Mouse (Mus musculus): ENCODE results near the gene Oas1d. TPM values are rescaled to one million over a fixed set of nuclear protein-coding genes. Genes with fewer than 3 reads are reported as not detected.
"Not testable (repeated sequence)": the region's sequence is repeated elsewhere in the genome, so short reads cannot be mapped to it uniquely, and the experiment has no call there.

Gene Oas1d
- polyA plus RNA-seq, 1 experiment from 2014 or later = not detected

- no peaks in the 10 kb centered on the region for H3K27me3 ChIP-seq
- no peak overlapping the region for H3K4me3 ChIP-seq
- no peak for ATAC-seq (ENCODE audit: low FRiP score, low read depth)
- H3K36me3 ChIP-seq = no peaks in the 10 kb centered on the region
- no peak overlapping the region for H3K27ac ChIP-seq
- no peaks in the 10 kb centered on the region for H3K4me1 ChIP-seq
- 56% methylated on average over 7 of the region's 7 CpGs for WGBS
- H3K9ac ChIP-seq = no peak overlapping the region
- H3K9me3 ChIP-seq = no peaks in the 10 kb centered on the region
- no peak overlapping the region for H3K4me2 ChIP-seq (replicated peaks)
These were observed 6.0 kb upstream of the Oas1d start for GRCm38 (mm10) chr5:120908196-120908920.

DNA sequence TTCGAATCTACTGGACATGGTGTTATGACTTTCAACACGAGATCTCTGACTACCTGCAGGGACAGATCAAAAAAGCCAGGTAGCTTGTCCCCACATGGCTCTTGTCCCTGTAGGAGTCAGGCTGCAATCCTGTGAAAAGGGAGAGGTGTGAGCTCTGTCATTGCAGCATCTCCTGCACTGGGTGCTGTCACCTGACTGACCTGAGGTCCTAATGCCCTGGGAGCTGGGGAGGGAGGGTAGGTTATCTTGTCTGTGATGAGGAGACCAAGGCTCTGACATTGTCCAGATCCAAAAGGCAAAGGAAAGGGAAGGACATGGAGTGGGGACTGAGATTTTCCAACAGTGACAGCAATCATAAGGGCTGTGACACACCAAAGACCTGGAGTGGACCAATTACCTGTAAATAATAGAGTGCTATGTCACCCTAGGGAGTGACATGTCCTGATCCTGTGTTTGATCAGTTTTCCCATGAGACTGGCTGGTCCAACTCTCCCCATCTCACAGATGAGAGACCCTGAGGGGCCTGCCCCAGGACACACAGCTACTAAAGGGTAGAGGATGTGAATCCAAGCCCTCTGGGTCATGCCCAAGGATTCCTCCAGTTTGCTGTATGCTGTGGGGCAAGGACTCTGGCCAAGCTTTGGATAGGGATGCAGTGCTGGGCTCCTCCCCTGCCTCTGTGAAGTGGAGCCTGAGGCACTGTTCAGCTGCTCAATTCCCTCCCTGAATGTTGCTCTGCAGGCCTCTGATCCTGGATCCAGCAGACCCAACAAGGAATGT, 5.0 kb downstream of the Oas1d start:
- not testable (repeated sequence) for H3K4me3 ChIP-seq; ATAC-seq (ENCODE audit: low FRiP score, low read depth); H3K27me3 ChIP-seq; H3K4me2 ChIP-seq (replicated peaks); H3K36me3 ChIP-seq; H3K4me1 ChIP-seq; H3K9me3 ChIP-seq; H3K9ac ChIP-seq; H3K27ac ChIP-seq
- 59% methylated on average over 2 of the region's 2 CpGs for WGBS

DNA sequence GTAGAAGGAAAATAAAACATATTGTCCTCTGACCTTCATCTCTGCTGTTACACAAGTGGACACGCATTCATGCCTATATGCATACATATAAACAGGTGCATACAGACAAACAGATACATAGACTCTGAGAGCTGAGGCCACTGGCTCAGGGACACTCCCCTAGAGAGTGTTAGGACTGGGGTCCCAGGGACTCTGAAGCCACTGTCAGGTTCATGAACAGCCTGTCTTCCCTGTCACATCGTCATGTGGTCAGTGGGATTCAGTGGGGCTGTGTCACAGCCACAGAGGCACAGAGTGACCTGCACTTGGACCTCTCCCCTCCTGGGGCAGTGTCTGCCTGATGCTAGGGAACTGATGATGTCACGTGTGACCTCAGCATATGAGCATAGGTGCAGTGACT, 6.0 kb downstream of the Oas1d start:
- WGBS = 80% methylated on average over 3 of the region's 3 CpGs
- H3K9ac ChIP-seq = no peak overlapping the region
- H3K4me3 ChIP-seq = no peak overlapping the region
- H3K4me2 ChIP-seq (replicated peaks) = no peak overlapping the region
- ATAC-seq (ENCODE audit: low FRiP score, low read depth) = no peak
- H3K36me3 ChIP-seq = no peaks in the 10 kb centered on the region
- no peaks in the 10 kb centered on the region for H3K4me1 ChIP-seq
- H3K27ac ChIP-seq = no peak overlapping the region
- no peaks in the 10 kb centered on the region for H3K9me3 ChIP-seq
- H3K27me3 ChIP-seq = no peaks in the 10 kb centered on the region

DNA sequence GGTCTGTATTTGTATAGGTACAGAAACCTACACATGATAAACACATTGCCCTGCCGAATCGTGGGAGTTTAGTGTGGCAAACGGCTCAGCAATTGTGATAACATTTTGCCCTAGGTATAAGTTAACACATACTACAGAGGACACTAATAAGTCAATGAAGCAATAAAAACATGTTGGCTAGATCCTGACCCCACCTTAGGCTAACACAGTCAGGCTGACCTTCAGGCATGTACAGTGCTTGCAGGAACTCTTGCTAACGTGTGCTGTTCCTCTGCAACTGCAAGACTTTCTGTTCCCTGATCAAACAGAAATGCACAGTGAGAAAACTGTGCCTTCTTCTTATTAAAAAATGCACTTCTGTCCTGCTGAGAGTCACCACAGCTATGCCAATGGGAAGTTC, 9.6 kb downstream of the Oas1d start:
- no peaks in the 10 kb centered on the region for H3K27me3 ChIP-seq
- H3K4me2 ChIP-seq (replicated peaks) = no peak overlapping the region
- no peaks in the 10 kb centered on the region for H3K9me3 ChIP-seq
- H3K9ac ChIP-seq = no peak overlapping the region
- no peak for ATAC-seq (ENCODE audit: low FRiP score, low read depth)
- no peak overlapping the region for H3K4me3 ChIP-seq
- H3K27ac ChIP-seq = no peak overlapping the region
- no peaks in the 10 kb centered on the region; the same call in 1 of the 2 replicates for H3K4me1 ChIP-seq
- WGBS = 62% methylated on average over 4 of the region's 4 CpGs
- no peaks in the 10 kb centered on the region for H3K36me3 ChIP-seq

- not testable (repeated sequence) for H3K27me3 ChIP-seq; H3K9me3 ChIP-seq; H3K9ac ChIP-seq; H3K27ac ChIP-seq; ATAC-seq (ENCODE audit: low FRiP score, low read depth); H3K4me1 ChIP-seq; H3K4me3 ChIP-seq; H3K4me2 ChIP-seq (replicated peaks); H3K36me3 ChIP-seq
- WGBS = 82% methylated on average over 4 of the region's 4 CpGs
These were observed 10.2 kb downstream of the Oas1d start for GRCm38 (mm10) chr5:120924520-120924919.

DNA sequence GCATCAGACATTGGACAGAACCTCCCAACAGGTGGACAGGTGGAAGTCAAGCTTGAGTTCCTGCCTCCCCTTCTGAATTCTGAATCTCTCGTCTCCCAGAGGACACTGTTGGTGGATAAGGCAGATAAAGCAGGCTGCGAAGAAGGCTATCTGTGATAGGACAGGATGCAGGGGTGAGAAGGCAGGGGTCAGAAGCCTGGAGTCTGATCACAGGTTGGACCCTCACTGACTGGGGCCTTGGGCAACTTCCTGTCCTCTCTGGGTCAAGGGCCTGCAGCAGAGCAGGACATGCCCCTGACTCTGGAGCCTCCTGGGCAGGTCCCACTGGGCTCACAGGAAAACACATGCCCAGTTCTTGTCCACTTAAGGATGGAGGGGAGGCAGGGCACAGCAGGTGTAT, 12.0 kb downstream of the Oas1d start:
- H3K4me1 ChIP-seq; H3K36me3 ChIP-seq; H3K27me3 ChIP-seq; ATAC-seq (ENCODE audit: low FRiP score, low read depth); H3K9me3 ChIP-seq; H3K27ac ChIP-seq; H3K4me2 ChIP-seq (replicated peaks); H3K9ac ChIP-seq; H3K4me3 ChIP-seq: not testable (repeated sequence)
- WGBS = 74% methylated on average over 2 of the region's 2 CpGs

GRCm38 (mm10) chr5:120927036-120927435, 12.7 kb downstream of the Oas1d start:
- Histone ChIP-seq H3K4me1 (no peaks in the 10 kb centered on the region; the same call in 1 of the 2 replicates), H3K27ac (no peak overlapping the region), H3K27me3 (no peaks in the 10 kb centered on the region), H3K4me2 (replicated peaks) (no peak overlapping the region), H3K36me3 (no peaks in the 10 kb centered on the region), H3K9ac (no peak overlapping the region), H3K4me3 (no peak overlapping the region), H3K9me3 (no peaks in the 10 kb centered on the region)
- WGBS = 7% methylated on average over 1 of the region's 1 CpGs
- ATAC-seq (ENCODE audit: low FRiP score, low read depth) = no peak

- no peaks in the 10 kb centered on the region for H3K9me3 ChIP-seq
- 8% methylated on average over 5 of the region's 5 CpGs for WGBS
- H3K4me3 ChIP-seq = no peak overlapping the region
- H3K36me3 ChIP-seq = no peaks in the 10 kb centered on the region
- no peak overlapping the region for H3K27ac ChIP-seq
- H3K9ac ChIP-seq = no peak overlapping the region
- no peaks in the 10 kb centered on the region for H3K27me3 ChIP-seq
- H3K4me2 ChIP-seq (replicated peaks) = no peak overlapping the region
- ATAC-seq (ENCODE audit: low FRiP score, low read depth) = no peak
- no peaks in the 10 kb centered on the region for H3K4me1 ChIP-seq
These were observed 19.6 kb downstream of the Oas1d start for GRCm38 (mm10) chr5:120933966-120934365.

GRCm38 (mm10) chr5:120937841-120938240, 23.5 kb downstream of the Oas1d start:
- Histone ChIP-seq H3K27ac (no peak overlapping the region), H3K4me2 (replicated peaks) (no peak overlapping the region), H3K27me3 (0 out of 2 replicates have a peak, but pooled peaks cover 2% of the 10 kb centered on the region), H3K9me3 (no peaks in the 10 kb centered on the region), H3K36me3 (no peaks in the 10 kb centered on the region), H3K4me3 (no peak overlapping the region), H3K9ac (no peak overlapping the region), H3K4me1 (no peaks in the 10 kb centered on the region)
- no peak for ATAC-seq (ENCODE audit: low FRiP score, low read depth)
- WGBS = 79% methylated on average over 4 of the region's 4 CpGs

GRCm38 (mm10) chr5:120938586-120938985, 24.2 kb downstream of the Oas1d start:
- ATAC-seq (ENCODE audit: low FRiP score, low read depth) = no peak
- Histone ChIP-seq H3K4me2 (replicated peaks) (no peak overlapping the region), H3K9ac (no peak overlapping the region), H3K36me3 (no peaks in the 10 kb centered on the region), H3K4me3 (no peak overlapping the region), H3K27ac (no peak overlapping the region), H3K4me1 (no peaks in the 10 kb centered on the region), H3K27me3 (0 out of 2 replicates have a peak, but pooled peaks cover 2% of the 10 kb centered on the region), H3K9me3 (no peaks in the 10 kb centered on the region)
- WGBS = 53% methylated on average over 8 of the region's 8 CpGs

- 54% methylated on average over 10 of the region's 10 CpGs for WGBS
- H3K27me3 ChIP-seq = 0 out of 2 replicates have a peak, but pooled peaks cover 2% of the 10 kb centered on the region
- H3K4me2 ChIP-seq (replicated peaks) = no peak overlapping the region
- no peak overlapping the region for H3K9ac ChIP-seq
- H3K9me3 ChIP-seq = no peaks in the 10 kb centered on the region
- H3K36me3 ChIP-seq = no peaks in the 10 kb centered on the region
- H3K4me3 ChIP-seq = no peak overlapping the region
- no peak for ATAC-seq (ENCODE audit: low FRiP score, low read depth)
- H3K4me1 ChIP-seq = no peaks in the 10 kb centered on the region
- no peak overlapping the region for H3K27ac ChIP-seq
These were observed 27.7 kb downstream of the Oas1d start for GRCm38 (mm10) chr5:120942076-120942475.

GRCm38 (mm10) chr5:120952242-120952770, 38.0 kb downstream of the Oas1d start:
- Histone ChIP-seq H3K4me1 (no peaks in the 10 kb centered on the region), H3K27me3 (no peaks in the 10 kb centered on the region), H3K9me3 (no peaks in the 10 kb centered on the region), H3K4me3 (no peak overlapping the region), H3K9ac (no peak overlapping the region), H3K27ac (no peak overlapping the region), H3K4me2 (replicated peaks) (no peak overlapping the region), H3K36me3 (no peaks in the 10 kb centered on the region)
- WGBS = 67% methylated on average over 10 of the region's 10 CpGs
- no peak for ATAC-seq (ENCODE audit: low FRiP score, low read depth)
